Mouse (Mus musculus): ENCODE data around the gene Tpp2. TPM values are rescaled to one million over a fixed set of nuclear protein-coding genes. Genes with fewer than 3 reads are reported as not detected.

Gene Tpp2
- total and polyA plus RNA-seq, 3 experiments, result 41.1 to 47.4 TPM; not detected in 1

- Histone ChIP-seq H3K27me3 (ENCODE audit: control insufficient read depth in 1 of 2, insufficient read depth in 2 of 2, low read length in 2 of 2) (no peaks in the 10 kb centered on the region; a peak in 1 of 4 replicates), H3K9me3 (replicated peaks; ENCODE audit: insufficient read depth, low read length) (no peaks in the 10 kb centered on the region), H3K9ac (ENCODE audit: control insufficient read depth, low read depth, low read length, poor library complexity, severe bottlenecking) (no peak overlapping the region), H3K79me2 (ENCODE audit: control insufficient read depth, insufficient read depth, low read length, poor library complexity) (no peaks in the 10 kb centered on the region), H3K4me3 (ENCODE audit: control insufficient read depth in 1 of 2, insufficient read depth in 1 of 2, low read depth in 2 of 2, low read length in 2 of 2) (no peak overlapping the region), H3K4me1 (ENCODE audit: control insufficient read depth in 1 of 2, insufficient read depth in 2 of 2, low read length in 2 of 2) (no peaks in the 10 kb centered on the region), H3K27ac (ENCODE audit: control insufficient read depth, low read depth, low read length) (no peak overlapping the region), H3K36me3 (ENCODE audit: control insufficient read depth in 1 of 2, insufficient read depth in 2 of 2, low read length in 2 of 2) (no peaks in the 10 kb centered on the region)
- DNase-seq (ENCODE audit: low read depth, low spot score), result peak; percentile 70
- peak; percentile 64 for TF ChIP-seq RAD21 (IDR thresholded peaks at IDR 0.05; ENCODE audit: low read depth, low read length)
- TF ChIP-seq ZC3H11A (IDR thresholded peaks at IDR 0.05; ENCODE audit: low read depth, low read length), result peak; percentile 49
- TF ChIP-seq SMC3 (IDR thresholded peaks at IDR 0.05; ENCODE audit: low read depth, low read length), result peak; percentile 88
- TF ChIP-seq ZMIZ1 (IDR thresholded peaks at IDR 0.05; ENCODE audit: low read depth, low read length), result no peak
- TF ChIP-seq MAX (IDR thresholded peaks at IDR 0.05; ENCODE audit: low read length), result no peak
- TF ChIP-seq KAT2A (conservative IDR thresholded peaks at IDR 0.05; ENCODE audit: low read depth, low read length), result no peak
- peak; percentile 73 to 83 (median 81) for TF ChIP-seq CTCF (IDR thresholded peaks at IDR 0.05 in 2 of 3, conservative IDR thresholded peaks at IDR 0.05 in 1 of 3; ENCODE audit: control insufficient read depth in 1 of 3, insufficient read depth in 1 of 3, low read depth in 2 of 3, low read length in 3 of 3, poor library complexity in 1 of 3, severe bottlenecking in 1 of 3)
- no peak for TF ChIP-seq MEF2A (IDR thresholded peaks at IDR 0.05; ENCODE audit: extremely low read depth, insufficient replicate concordance, low read depth, low read length, poor library complexity, severe bottlenecking)
- no peak for TF ChIP-seq RCOR1 (IDR thresholded peaks at IDR 0.05; ENCODE audit: low read depth, low read length)
Measured at GRCm38 (mm10) chr1:43898991-43899714, 34.3 kb upstream of the Tpp2 start.

GRCm38 (mm10) chr1:43902417-43902816 lies 31.0 kb upstream of the Tpp2 start:
- no peaks in the 10 kb centered on the region; a peak in 1 of 4 replicates for H3K27me3 ChIP-seq (ENCODE audit: control insufficient read depth in 1 of 2, insufficient read depth in 2 of 2, low read length in 2 of 2)
- no peaks in the 10 kb centered on the region for H3K36me3 ChIP-seq (ENCODE audit: control insufficient read depth in 1 of 2, insufficient read depth in 2 of 2, low read length in 2 of 2)
- no peak overlapping the region for H3K9ac ChIP-seq (ENCODE audit: control insufficient read depth, low read depth, low read length, poor library complexity, severe bottlenecking)
- DNase-seq (ENCODE audit: low read depth, low spot score), result no peak
- no peaks in the 10 kb centered on the region for H3K9me3 ChIP-seq (replicated peaks; ENCODE audit: insufficient read depth, low read length)
- no peaks in the 10 kb centered on the region for H3K79me2 ChIP-seq (ENCODE audit: control insufficient read depth, insufficient read depth, low read length, poor library complexity)
- H3K27ac ChIP-seq (ENCODE audit: control insufficient read depth, low read depth, low read length), result no peak overlapping the region
- TF ChIP-seq CTCF (IDR thresholded peaks at IDR 0.05 in 2 of 3, conservative IDR thresholded peaks at IDR 0.05 in 1 of 3; ENCODE audit: control insufficient read depth in 1 of 3, insufficient read depth in 1 of 3, low read depth in 2 of 3, low read length in 3 of 3, poor library complexity in 1 of 3, severe bottlenecking in 1 of 3) (no peak), ELF1 (IDR thresholded peaks at IDR 0.05; ENCODE audit: low read depth, low read length) (no peak), SIN3A (IDR thresholded peaks at IDR 0.05; ENCODE audit: low read length) (no peak), MEF2A (IDR thresholded peaks at IDR 0.05; ENCODE audit: extremely low read depth, insufficient replicate concordance, low read depth, low read length, poor library complexity, severe bottlenecking) (no peak)
- no peak overlapping the region for H3K4me3 ChIP-seq (ENCODE audit: control insufficient read depth in 1 of 2, insufficient read depth in 1 of 2, low read depth in 2 of 2, low read length in 2 of 2)
- H3K4me1 ChIP-seq (ENCODE audit: control insufficient read depth in 1 of 2, insufficient read depth in 2 of 2, low read length in 2 of 2), result no peaks in the 10 kb centered on the region

DNA sequence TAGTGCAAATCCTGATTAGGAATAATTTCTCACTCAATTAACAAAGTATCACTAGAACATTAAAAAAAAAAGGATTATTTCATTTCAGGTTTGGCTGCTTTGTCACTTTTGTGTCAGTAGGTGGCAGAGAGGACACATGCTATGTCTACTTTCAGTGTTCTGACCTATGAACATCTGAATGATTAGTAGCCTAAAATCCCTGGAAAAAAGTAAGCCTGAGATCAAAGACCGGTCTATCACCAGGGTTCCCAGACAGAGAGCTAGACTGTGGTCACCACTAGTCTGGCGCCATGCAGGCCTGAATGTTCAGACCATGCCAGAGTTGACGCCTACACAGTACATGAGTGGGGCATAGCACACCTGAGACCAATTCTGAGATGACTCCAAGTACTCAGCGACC lies 30.6 kb upstream of the Tpp2 start:
- Histone ChIP-seq H3K4me3 (ENCODE audit: control insufficient read depth in 1 of 2, insufficient read depth in 1 of 2, low read depth in 2 of 2, low read length in 2 of 2) (no peak overlapping the region), H3K4me1 (ENCODE audit: control insufficient read depth in 1 of 2, insufficient read depth in 2 of 2, low read length in 2 of 2) (no peaks in the 10 kb centered on the region), H3K27ac (ENCODE audit: control insufficient read depth, low read depth, low read length) (no peak overlapping the region), H3K79me2 (ENCODE audit: control insufficient read depth, insufficient read depth, low read length, poor library complexity) (no peaks in the 10 kb centered on the region), H3K27me3 (ENCODE audit: control insufficient read depth in 1 of 2, insufficient read depth in 2 of 2, low read length in 2 of 2) (no peaks in the 10 kb centered on the region; a peak in 1 of 4 replicates), H3K9ac (ENCODE audit: control insufficient read depth, low read depth, low read length, poor library complexity, severe bottlenecking) (no peak overlapping the region), H3K36me3 (ENCODE audit: control insufficient read depth in 1 of 2, insufficient read depth in 2 of 2, low read length in 2 of 2) (no peaks in the 10 kb centered on the region), H3K9me3 (replicated peaks; ENCODE audit: insufficient read depth, low read length) (no peaks in the 10 kb centered on the region)
- TF ChIP-seq ZC3H11A (IDR thresholded peaks at IDR 0.05; ENCODE audit: low read depth, low read length) (peak; percentile 72), RAD21 (IDR thresholded peaks at IDR 0.05; ENCODE audit: low read depth, low read length) (peak; percentile 92), RCOR1 (IDR thresholded peaks at IDR 0.05; ENCODE audit: low read depth, low read length) (no peak), MYB (IDR thresholded peaks at IDR 0.05; ENCODE audit: low read depth, low read length) (no peak), CTCF (IDR thresholded peaks at IDR 0.05 in 2 of 3, conservative IDR thresholded peaks at IDR 0.05 in 1 of 3; ENCODE audit: control insufficient read depth in 1 of 3, insufficient read depth in 1 of 3, low read depth in 2 of 3, low read length in 3 of 3, poor library complexity in 1 of 3, severe bottlenecking in 1 of 3) (peak; percentile 24 to 87 (median 72); a peak in 5 of 6 replicates), ZNF384 (IDR thresholded peaks at IDR 0.05; ENCODE audit: low read depth, low read length) (peak; percentile 82), UBTF (IDR thresholded peaks at IDR 0.05; ENCODE audit: borderline replicate concordance, insufficient read depth, low read depth, low read length) (no peak), SMC3 (IDR thresholded peaks at IDR 0.05; ENCODE audit: low read depth, low read length) (peak; percentile 83)
- peak; percentile 46 for DNase-seq (ENCODE audit: low read depth, low spot score)

Measured in MEL (cell line).